Mouse (Mus musculus): ENCODE results near the gene Acp1.

DNA sequence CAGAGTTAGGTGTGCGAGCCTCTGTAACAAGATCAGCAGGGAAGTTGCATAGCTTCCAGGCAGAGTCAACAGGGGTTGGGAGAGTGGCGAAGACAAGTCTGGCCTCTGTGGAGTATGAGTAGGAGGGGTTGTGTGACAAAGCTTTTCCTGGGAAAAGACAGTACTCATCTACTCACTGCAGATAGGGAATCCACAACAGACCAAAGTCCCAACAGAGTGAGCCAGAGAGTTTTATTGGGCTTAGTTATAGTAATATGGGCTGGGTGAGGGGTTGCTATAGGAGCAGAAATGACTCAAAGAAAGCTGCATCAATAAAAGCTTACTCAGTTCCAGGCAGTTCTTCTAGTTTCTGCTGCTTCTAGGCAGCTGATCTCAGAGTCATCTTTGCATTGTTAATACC lies 21.9 kb upstream of the Acp1 start:
- TF ChIP-seq CTCF (IDR thresholded peaks at IDR 0.05; ENCODE audit: borderline replicate concordance, control insufficient read depth, extremely low read depth, insufficient read depth, low read length, poor library complexity) (no peak), POLR2A (IDR thresholded peaks at IDR 0.05; ENCODE audit: control insufficient read depth, extremely low read depth, insufficient read depth, low read length, poor library complexity) (no peak)
